Mouse (Mus musculus): ENCODE results near the gene Mapk1ip1.

DNA sequence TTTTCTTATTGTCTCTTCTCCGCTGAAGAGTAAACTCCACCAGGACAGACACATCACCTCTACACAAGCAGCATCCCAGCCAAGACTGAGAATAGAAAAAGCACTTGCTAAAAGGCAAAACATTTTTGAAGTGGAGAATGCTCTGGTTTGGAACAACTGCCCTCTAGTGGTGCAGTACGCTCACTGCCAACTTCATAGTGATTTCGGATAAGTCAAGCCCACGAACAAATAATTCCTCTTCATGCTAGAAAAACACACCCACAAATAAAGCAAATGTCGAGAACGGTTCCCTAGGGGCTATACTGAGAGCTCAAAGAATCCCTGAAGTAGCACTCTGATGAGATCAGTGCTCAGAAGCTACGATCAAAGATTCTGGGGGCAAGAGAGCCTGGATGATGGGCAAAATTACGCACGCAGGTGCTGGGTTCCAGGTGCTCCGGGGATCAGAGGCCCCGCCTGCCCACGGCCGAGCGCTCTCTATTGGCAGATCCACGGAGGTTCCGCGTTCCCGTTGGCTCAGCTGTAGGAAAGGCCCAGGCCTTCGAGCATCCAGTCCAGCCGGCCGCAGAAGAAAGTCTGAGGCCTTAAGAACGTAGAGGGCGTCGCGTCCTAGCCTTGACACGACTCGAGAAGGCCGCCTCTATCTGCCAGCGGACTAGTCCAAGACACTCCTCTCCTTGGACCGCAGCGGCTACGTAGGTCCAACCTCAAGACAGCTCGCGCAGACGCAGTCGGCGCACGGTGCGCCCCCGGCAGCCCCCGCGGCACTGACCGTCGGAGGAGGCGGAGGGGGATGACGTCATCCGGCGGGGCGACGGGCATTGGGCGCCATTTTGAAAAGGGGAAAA lies at the start of gene Mapk1ip1, which contains the start of gene Ppp2r2d:
- peak; percentile 59 for TF ChIP-seq CTCF (IDR thresholded peaks at IDR 0.05; ENCODE audit: low read depth, low read length)
- peak; percentile 64; the same call in 1 of the 2 replicates for TF ChIP-seq POLR2A (IDR thresholded peaks at IDR 0.05; ENCODE audit: extremely low read depth, insufficient read depth, low read length)
